Mouse (Mus musculus): ENCODE results near the gene Nprl3. TPM values are rescaled to one million over a fixed set of nuclear protein-coding genes. Genes with fewer than 3 reads are reported as not detected.

The Nprl3 gene
- polyA plus RNA-seq, 1 experiment = 71.9 TPM

- Histone ChIP-seq H3K27me3 (replicated peaks; ENCODE audit: control insufficient read depth, insufficient read depth, low read length) (no peaks in the 10 kb centered on the region), H3K36me3 (ENCODE audit: control insufficient read depth, insufficient read depth, low read length) (no peaks in the 10 kb centered on the region), H3K4me1 (ENCODE audit: control insufficient read depth, insufficient read depth, low read length) (peaks cover 34% of the 10 kb centered on the region), H3K27ac (ENCODE audit: insufficient read depth, low read depth, low read length) (peak within 1 kb of the TSS; percentile 74), H3K4me3 (ENCODE audit: insufficient read depth, low read depth, low read length) (peak within 1 kb of the TSS; percentile 60)
- peak; percentile 78 for DNase-seq
- no peak for TF ChIP-seq POLR2A (IDR thresholded peaks at IDR 0.05; ENCODE audit: low read depth, low read length)
- under 1% methylated on average over 71 of the region's 72 CpGs for WGBS
These were observed 45.5 kb downstream of the Nprl3 start, which contains the start of gene Rhbdf1 for GRCm38 (mm10) chr11:32221951-32222409. TSS of gene Rhbdf1 (minus strand) at chr11:32222300.

GRCm38 (mm10) chr11:32221225-32221950 lies 46.1 kb downstream of the Nprl3 start:
- peaks cover 33% of the 10 kb centered on the region for H3K4me1 ChIP-seq (ENCODE audit: control insufficient read depth, insufficient read depth, low read length)
- no peaks in the 10 kb centered on the region for H3K27me3 ChIP-seq (replicated peaks; ENCODE audit: control insufficient read depth, insufficient read depth, low read length)
- 1% methylated on average over 46 of the region's 46 CpGs for WGBS
- H3K36me3 ChIP-seq (ENCODE audit: control insufficient read depth, insufficient read depth, low read length) = no peaks in the 10 kb centered on the region
- peak overlapping the region; percentile 60 for H3K4me3 ChIP-seq (ENCODE audit: insufficient read depth, low read depth, low read length)
- TF ChIP-seq CTCF (conservative IDR thresholded peaks at IDR 0.05; ENCODE audit: insufficient read depth, insufficient read length, low read depth, low read length) (no peak), POLR2A (IDR thresholded peaks at IDR 0.05; ENCODE audit: low read depth, low read length) (peak; percentile 26)
- DNase-seq = peak; percentile 92
- peak overlapping the region; percentile 74 for H3K27ac ChIP-seq (ENCODE audit: insufficient read depth, low read depth, low read length)

- 36% methylated on average over 10 of the region's 10 CpGs for WGBS
- no peak overlapping the region for H3K27ac ChIP-seq (ENCODE audit: insufficient read depth, low read depth, low read length)
- peak; percentile 35 for DNase-seq
These were observed 46.8 kb downstream of the Nprl3 start for GRCm38 (mm10) chr11:32220607-32221224.

GRCm38 (mm10) chr11:32219287-32219686 lies 48.2 kb downstream of the Nprl3 start:
- no peak for DNase-seq
- peaks cover 14% of the 10 kb centered on the region for H3K4me1 ChIP-seq (ENCODE audit: control insufficient read depth, insufficient read depth, low read length)
- H3K36me3 ChIP-seq (ENCODE audit: control insufficient read depth, insufficient read depth, low read length) = no peaks in the 10 kb centered on the region
- TF ChIP-seq POLR2A (IDR thresholded peaks at IDR 0.05; ENCODE audit: low read depth, low read length) = no peak
- no peak for TF ChIP-seq CTCF (conservative IDR thresholded peaks at IDR 0.05; ENCODE audit: insufficient read depth, insufficient read length, low read depth, low read length)
- no peak overlapping the region for H3K4me3 ChIP-seq (ENCODE audit: insufficient read depth, low read depth, low read length)
- no peak overlapping the region for H3K27ac ChIP-seq (ENCODE audit: insufficient read depth, low read depth, low read length)
- H3K27me3 ChIP-seq (replicated peaks; ENCODE audit: control insufficient read depth, insufficient read depth, low read length) = no peaks in the 10 kb centered on the region
- WGBS = 88% methylated on average over 10 of the region's 10 CpGs

More at GRCm38 (mm10) chr11:32220607-32221224, 46.8 kb downstream of the Nprl3 start:
- no peaks in the 10 kb centered on the region for H3K27me3 ChIP-seq (replicated peaks; ENCODE audit: control insufficient read depth, insufficient read depth, low read length)
- H3K4me1 ChIP-seq (ENCODE audit: control insufficient read depth, insufficient read depth, low read length) = peaks cover 28% of the 10 kb centered on the region
- H3K4me3 ChIP-seq (ENCODE audit: insufficient read depth, low read depth, low read length) = peak overlapping the region; percentile 60
- H3K36me3 ChIP-seq (ENCODE audit: control insufficient read depth, insufficient read depth, low read length) = no peaks in the 10 kb centered on the region
- TF ChIP-seq POLR2A (IDR thresholded peaks at IDR 0.05; ENCODE audit: low read depth, low read length) (no peak), CTCF (conservative IDR thresholded peaks at IDR 0.05; ENCODE audit: insufficient read depth, insufficient read length, low read depth, low read length) (no peak)

GRCm38 (mm10) chr11:32218501-32219050 lies 48.9 kb downstream of the Nprl3 start:
- Histone ChIP-seq H3K36me3 (ENCODE audit: control insufficient read depth, insufficient read depth, low read length) (no peaks in the 10 kb centered on the region), H3K27me3 (replicated peaks; ENCODE audit: control insufficient read depth, insufficient read depth, low read length) (no peaks in the 10 kb centered on the region), H3K27ac (ENCODE audit: insufficient read depth, low read depth, low read length) (no peak overlapping the region), H3K4me1 (ENCODE audit: control insufficient read depth, insufficient read depth, low read length) (peaks cover 8% of the 10 kb centered on the region; the same call in 1 of the 2 replicates), H3K4me3 (ENCODE audit: insufficient read depth, low read depth, low read length) (no peak overlapping the region)
- TF ChIP-seq CTCF (conservative IDR thresholded peaks at IDR 0.05; ENCODE audit: insufficient read depth, insufficient read length, low read depth, low read length) = no peak
- no peak for TF ChIP-seq POLR2A (IDR thresholded peaks at IDR 0.05; ENCODE audit: low read depth, low read length)
- WGBS = 60% methylated on average over 6 of the region's 6 CpGs
- no peak for DNase-seq

GRCm38 (mm10) chr11:32216851-32217250 lies 50.7 kb downstream of the Nprl3 start:
- DNase-seq = peak; percentile 80
- Histone ChIP-seq H3K4me1 (ENCODE audit: control insufficient read depth, insufficient read depth, low read length) (no peaks in the 10 kb centered on the region), H3K4me3 (ENCODE audit: insufficient read depth, low read depth, low read length) (no peak overlapping the region), H3K36me3 (ENCODE audit: control insufficient read depth, insufficient read depth, low read length) (no peaks in the 10 kb centered on the region), H3K27me3 (replicated peaks; ENCODE audit: control insufficient read depth, insufficient read depth, low read length) (no peaks in the 10 kb centered on the region), H3K27ac (ENCODE audit: insufficient read depth, low read depth, low read length) (no peak overlapping the region)
- peak; percentile 89 for TF ChIP-seq CTCF (conservative IDR thresholded peaks at IDR 0.05; ENCODE audit: insufficient read depth, insufficient read length, low read depth, low read length)
- TF ChIP-seq POLR2A (IDR thresholded peaks at IDR 0.05; ENCODE audit: low read depth, low read length) = no peak
- 20% methylated on average over 8 of the region's 8 CpGs for WGBS

Measured in kidney, adult 2 months (tissue).